Mouse (Mus musculus): ENCODE data around the gene Fibcd1. TPM values are rescaled to one million over a fixed set of nuclear protein-coding genes. Genes with fewer than 3 reads are reported as not detected.

Gene Fibcd1
- total RNA-seq, 1 experiment: 0.22 TPM

DNA sequence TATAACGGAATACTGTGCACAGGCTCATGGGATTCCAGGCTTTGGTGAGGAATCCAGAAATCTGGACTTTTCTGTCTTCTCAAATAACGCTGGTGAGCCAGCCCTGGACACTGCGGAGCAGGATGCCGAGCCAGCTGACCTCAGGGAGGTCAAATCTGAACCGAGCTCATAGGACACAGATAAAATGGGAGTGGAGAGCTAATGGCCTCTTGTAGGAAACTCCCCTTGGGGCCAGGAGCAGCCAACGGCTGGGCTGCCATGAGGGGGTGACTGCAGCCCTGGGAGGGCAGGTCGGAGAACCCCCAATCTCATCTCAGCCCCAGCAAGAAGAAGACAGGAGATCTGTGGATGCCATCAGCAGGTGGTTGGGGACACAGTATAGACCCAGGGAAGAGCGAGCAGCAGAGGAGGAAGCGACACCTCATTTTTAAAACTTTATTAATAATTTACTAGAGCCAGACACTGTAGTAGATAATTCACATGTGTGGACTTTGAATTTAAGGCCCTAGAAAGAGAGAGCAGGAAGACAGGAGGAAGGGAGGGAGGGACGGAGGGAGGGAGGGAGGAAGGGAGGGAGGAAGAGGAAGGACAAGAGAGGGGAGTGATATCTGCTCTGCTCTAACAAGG is 22.8 kb upstream of the Fibcd1 start:
- no peak for DNase-seq (ENCODE audit: low read depth, low spot score)
- TF ChIP-seq CHD2 (IDR thresholded peaks at IDR 0.05; ENCODE audit: low read depth, low read length) (no peak), HCFC1 (IDR thresholded peaks at IDR 0.05; ENCODE audit: borderline replicate concordance, insufficient read depth, low read length) (no peak), MAFK (IDR thresholded peaks at IDR 0.05; ENCODE audit: insufficient read depth, low read depth, low read length) (no peak), ZNF384 (IDR thresholded peaks at IDR 0.05; ENCODE audit: low read depth, low read length) (no peak), ZC3H11A (IDR thresholded peaks at IDR 0.05; ENCODE audit: borderline replicate concordance, low read depth, low read length) (no peak)
- H3K4me1 ChIP-seq (ENCODE audit: control insufficient read depth in 2 of 2, insufficient read depth in 2 of 2, low read length in 2 of 2, poor library complexity in 1 of 2): peaks cover 0 to 7% of the 10 kb centered on the region in 2 experiments; a peak in 1 of 4 replicates

DNA sequence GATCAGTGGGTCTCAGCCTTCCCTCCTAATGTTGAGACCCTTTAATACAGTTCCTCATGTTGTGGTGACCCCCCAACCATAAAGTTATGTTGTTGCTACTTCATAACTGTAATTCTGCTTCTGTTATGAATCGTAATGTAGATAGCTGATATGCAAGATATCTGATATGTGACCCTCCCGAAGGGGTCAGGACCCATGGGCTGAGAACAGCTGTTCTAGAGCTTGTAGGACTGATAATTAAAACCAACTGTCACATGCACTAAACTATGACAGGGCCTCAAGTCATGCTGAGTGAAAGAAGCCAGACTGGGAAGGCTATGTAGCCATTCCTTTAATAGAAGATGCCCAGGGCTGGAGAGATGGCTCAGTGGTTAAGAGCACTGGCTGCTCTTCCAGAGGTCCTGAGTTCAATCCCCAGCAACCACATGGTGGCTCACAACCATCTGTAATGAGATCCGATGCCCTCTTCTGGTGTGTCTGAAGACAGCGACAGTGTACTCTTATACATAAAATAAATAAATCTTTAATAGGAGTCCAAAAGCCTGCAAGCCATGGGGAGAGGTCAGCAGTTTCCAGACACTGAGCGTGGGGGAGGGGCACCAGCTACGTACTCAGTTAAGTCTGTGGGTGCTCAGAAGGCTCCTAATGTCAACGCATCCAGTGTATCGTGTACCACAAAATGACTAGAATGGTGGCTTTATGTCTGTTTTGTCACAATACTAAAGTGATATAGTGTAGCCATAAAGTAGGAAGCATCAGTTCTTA is 22.1 kb upstream of the Fibcd1 start:
- Histone ChIP-seq H3K4me1 (ENCODE audit: control insufficient read depth in 2 of 2, insufficient read depth in 2 of 2, low read length in 2 of 2, poor library complexity in 1 of 2) (peaks cover 0 to 7% of the 10 kb centered on the region in 2 experiments; a peak in 1 of 4 replicates), H3K36me3 (ENCODE audit: control insufficient read depth, insufficient read depth, low read length, poor library complexity, severe bottlenecking) (no peaks in the 10 kb centered on the region), H3K9me3 (ENCODE audit: control insufficient read depth, insufficient read depth, low read depth, low read length) (no peaks in the 10 kb centered on the region), H3K9ac (ENCODE audit: insufficient read depth, low read depth, low read length, poor library complexity, severe bottlenecking) (no peak overlapping the region), H3K4me3 (ENCODE audit: insufficient read depth in 1 of 2, low read depth in 1 of 2, low read length in 2 of 2, poor library complexity in 1 of 2, severe bottlenecking in 1 of 2) (no peak overlapping the region), H3K27ac (ENCODE audit: insufficient read depth, low read depth, low read length, poor library complexity, severe bottlenecking) (no peak overlapping the region)
- in situ Hi-C loops (cut with MboI; ENCODE audit: low sequenced_read_pairs in 2 of 2, unreplicated experiment in 2 of 2): no loop called here
- DNase-seq (ENCODE audit: low read depth, low spot score): no peak
- TF ChIP-seq HCFC1 (IDR thresholded peaks at IDR 0.05; ENCODE audit: borderline replicate concordance, insufficient read depth, low read length): no peak

More for the DNA sequence above, 22.8 kb upstream of the Fibcd1 start:
- Histone ChIP-seq H3K4me3 (ENCODE audit: insufficient read depth in 1 of 2, low read depth in 1 of 2, low read length in 2 of 2, poor library complexity in 1 of 2, severe bottlenecking in 1 of 2) (no peak overlapping the region), H3K27ac (ENCODE audit: insufficient read depth, low read depth, low read length, poor library complexity, severe bottlenecking) (no peak overlapping the region), H3K9ac (ENCODE audit: insufficient read depth, low read depth, low read length, poor library complexity, severe bottlenecking) (no peak overlapping the region), H3K9me3 (ENCODE audit: control insufficient read depth, insufficient read depth, low read depth, low read length) (no peaks in the 10 kb centered on the region), H3K36me3 (ENCODE audit: control insufficient read depth, insufficient read depth, low read length, poor library complexity, severe bottlenecking) (no peaks in the 10 kb centered on the region)
- in situ Hi-C loops (cut with MboI; ENCODE audit: low sequenced_read_pairs in 2 of 2, unreplicated experiment in 2 of 2): no loop called here

DNA sequence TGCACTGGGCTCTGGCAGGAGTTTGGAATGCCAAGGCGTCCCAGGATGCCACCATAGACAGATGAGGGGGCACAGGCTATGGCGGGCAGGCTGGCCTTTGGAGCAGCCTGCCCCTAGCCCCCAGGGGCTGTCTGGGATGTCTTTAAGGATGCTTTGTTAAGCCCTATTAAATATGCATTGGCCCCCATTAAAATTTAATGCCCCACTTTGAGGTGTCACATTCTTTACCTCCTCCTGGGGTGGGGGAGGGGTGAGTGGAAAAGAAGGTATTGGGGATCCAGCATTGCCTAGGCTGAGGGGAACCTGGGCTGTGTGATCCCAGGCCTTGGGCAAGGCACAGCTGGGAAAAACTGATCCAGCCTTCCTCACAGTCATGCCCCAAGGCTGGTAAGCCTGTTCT is 20.0 kb upstream of the Fibcd1 start:
- Histone ChIP-seq H3K4me1 (ENCODE audit: control insufficient read depth in 2 of 2, insufficient read depth in 2 of 2, low read length in 2 of 2, poor library complexity in 1 of 2) (peaks cover 0 to 5% of the 10 kb centered on the region in 2 experiments; a peak in 1 of 4 replicates), H3K27ac (ENCODE audit: insufficient read depth, low read depth, low read length, poor library complexity, severe bottlenecking) (no peak overlapping the region), H3K9ac (ENCODE audit: insufficient read depth, low read depth, low read length, poor library complexity, severe bottlenecking) (no peak overlapping the region), H3K36me3 (ENCODE audit: control insufficient read depth, insufficient read depth, low read length, poor library complexity, severe bottlenecking) (no peaks in the 10 kb centered on the region), H3K4me3 (ENCODE audit: insufficient read depth in 1 of 2, low read depth in 1 of 2, low read length in 2 of 2, poor library complexity in 1 of 2, severe bottlenecking in 1 of 2) (no peak overlapping the region), H3K9me3 (ENCODE audit: control insufficient read depth, insufficient read depth, low read depth, low read length) (no peaks in the 10 kb centered on the region)
- no peak for TF ChIP-seq CHD2 (IDR thresholded peaks at IDR 0.05; ENCODE audit: low read depth, low read length)
- DNase-seq (ENCODE audit: low read depth, low spot score): no peak
- in situ Hi-C loops (cut with MboI; ENCODE audit: low sequenced_read_pairs in 2 of 2, unreplicated experiment in 2 of 2): no loop called here

DNA sequence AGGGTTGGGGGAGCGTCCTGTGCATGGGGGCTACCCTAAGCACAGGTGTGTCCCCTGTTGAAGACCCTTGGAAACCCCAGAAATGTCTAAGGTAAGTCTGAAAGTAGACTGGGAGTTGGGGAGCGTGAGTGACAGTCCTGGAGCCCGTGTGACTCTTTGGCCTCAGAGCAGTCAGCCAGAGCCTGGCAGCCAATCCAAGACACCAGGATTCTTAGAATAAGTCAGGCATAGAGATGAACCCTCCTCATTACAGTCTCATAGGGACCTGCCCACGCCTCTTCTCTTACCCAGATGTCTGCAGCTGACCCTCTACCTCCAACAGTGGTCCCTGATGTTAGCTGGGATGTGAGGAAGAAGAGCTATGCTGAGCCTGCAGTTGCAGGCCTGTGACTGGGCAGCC is 19.5 kb upstream of the Fibcd1 start:
- DNase-seq (ENCODE audit: low read depth, low spot score): no peak
- Histone ChIP-seq H3K9ac (ENCODE audit: insufficient read depth, low read depth, low read length, poor library complexity, severe bottlenecking) (no peak overlapping the region), H3K36me3 (ENCODE audit: control insufficient read depth, insufficient read depth, low read length, poor library complexity, severe bottlenecking) (no peaks in the 10 kb centered on the region), H3K27ac (ENCODE audit: insufficient read depth, low read depth, low read length, poor library complexity, severe bottlenecking) (no peak overlapping the region), H3K4me3 (ENCODE audit: insufficient read depth in 1 of 2, low read depth in 1 of 2, low read length in 2 of 2, poor library complexity in 1 of 2, severe bottlenecking in 1 of 2) (no peak overlapping the region), H3K4me1 (ENCODE audit: control insufficient read depth in 2 of 2, insufficient read depth in 2 of 2, low read length in 2 of 2, poor library complexity in 1 of 2) (peaks cover 0 to 4% of the 10 kb centered on the region in 2 experiments; a peak in 1 of 4 replicates), H3K9me3 (ENCODE audit: control insufficient read depth, insufficient read depth, low read depth, low read length) (no peaks in the 10 kb centered on the region)
- in situ Hi-C loops (cut with MboI; ENCODE audit: low sequenced_read_pairs in 2 of 2, unreplicated experiment in 2 of 2): no loop called here
- TF ChIP-seq CHD2 (IDR thresholded peaks at IDR 0.05; ENCODE audit: low read depth, low read length) (no peak), ZC3H11A (IDR thresholded peaks at IDR 0.05; ENCODE audit: borderline replicate concordance, low read depth, low read length) (no peak), ZNF384 (IDR thresholded peaks at IDR 0.05; ENCODE audit: low read depth, low read length) (no peak), MAFK (IDR thresholded peaks at IDR 0.05; ENCODE audit: insufficient read depth, low read depth, low read length) (no peak), HCFC1 (IDR thresholded peaks at IDR 0.05; ENCODE audit: borderline replicate concordance, insufficient read depth, low read length) (no peak)
